Mouse (Mus musculus) lung, embryonic 16.5 days (tissue): ENCODE data around the gene Lin37. TPM values are rescaled to one million over a fixed set of nuclear protein-coding genes. Genes with fewer than 3 reads are reported as not detected.

Source experiments
- ATAC-seq: fragments of 200-750 bp; cut with Nextera tagmentation; 2 replicates; pipeline ENCODE4 v1.8.0; 2017; ENCODE audit warnings: low read depth, mild to moderate bottlenecking, moderate library complexity
- H3K27ac ChIP-seq: fragments of 300-500 bp; sonication (generic); 2 replicates; pipeline ENCODE4 v1.5.1; 2014; ENCODE audit warnings: mild to moderate bottlenecking, control low read depth, low read length
- H3K27me3 ChIP-seq: fragments of 300-500 bp; sonication (generic); 2 replicates; pipeline ENCODE4 v1.6.1; 2014; ENCODE audit warnings: low read depth, low read length, mixed read lengths; ENCODE audit not compliant: control insufficient read depth, insufficient read depth
- H3K36me3 ChIP-seq: fragments of 300-500 bp; sonication (generic); 2 replicates; pipeline ENCODE4 v1.6.1; 2014; ENCODE audit warnings: low read length; ENCODE audit not compliant: control insufficient read depth, insufficient read depth
- H3K4me1 ChIP-seq: fragments of 300-500 bp; sonication (generic); replicated peaks from 2 replicates; pipeline ENCODE4 v1.6.1; 2014; ENCODE audit warnings: low read length, mixed read lengths; ENCODE audit not compliant: control insufficient read depth, insufficient read depth
- H3K4me2 ChIP-seq: fragments of 300-500 bp; sonication (generic); 2 replicates; pipeline ENCODE4 v1.6.1; 2014; ENCODE audit warnings: low read depth, low read length, control low read depth
- H3K4me3 ChIP-seq: fragments of 300-500 bp; sonication (generic); 2 replicates; pipeline ENCODE4 v1.5.1; 2014; ENCODE audit warnings: mild to moderate bottlenecking, low read length, control low read depth
- H3K9ac ChIP-seq: fragments of 300-500 bp; sonication (generic); 2 replicates; pipeline ENCODE4 v1.6.1; 2014; ENCODE audit warnings: low read length, control low read depth
- H3K9me3 ChIP-seq: fragments of 300-500 bp; sonication (generic); 2 replicates; pipeline ENCODE4 v1.6.1; 2016; ENCODE audit warnings: low read length; ENCODE audit not compliant: control insufficient read depth
- WGBS: fragments of 180-500 bp; shearing (Covaris S2); extraction: QIAGEN DNeasy Blood & Tissue Kit; methylation state at CpG from one replicate; pipeline ENCODE4 v1.1.7; 2014; 5-methylcytosine and 5-hydroxymethylcytosine counted together
- polyA plus RNA-seq: library from polyadenylated mRNA; unstranded; fragments of >200 nt; fragmentation: Nextera tagmentation; extraction: Ambion mirVana; gene quantifications from 2 replicates; pipeline ENCODE4 v1.2.1, GENCODE M21; 2015

Lin37 gene
- polyA plus RNA-seq, 1 experiment from 2014 or later: 46.1 TPM

GRCm38 (mm10) chr7:30544327-30544726, 15.3 kb downstream of the Lin37 start:
- ATAC-seq: no peak
- Histone ChIP-seq H3K27ac (no peak overlapping the region), H3K4me2 (no peak overlapping the region), H3K4me1 (no peaks in the 10 kb centered on the region), H3K27me3 (no peaks in the 10 kb centered on the region), H3K9me3 (no peaks in the 10 kb centered on the region), H3K4me3 (no peak overlapping the region), H3K9ac (no peak overlapping the region), H3K36me3 (peaks cover 10% of the 10 kb centered on the region; the same call in 1 of the 2 replicates)
- 85% methylated on average over 2 of the region's 2 CpGs for WGBS

- WGBS: 87% methylated on average over 7 of the region's 7 CpGs
- no peak overlapping the region for H3K4me3 ChIP-seq
- H3K4me1 ChIP-seq: no peaks in the 10 kb centered on the region
- no peaks in the 10 kb centered on the region for H3K9me3 ChIP-seq
- no peak overlapping the region for H3K9ac ChIP-seq
- peaks cover 8% of the 10 kb centered on the region; the same call in 1 of the 2 replicates for H3K36me3 ChIP-seq
- ATAC-seq: no peak
- H3K27ac ChIP-seq: no peak overlapping the region
- no peaks in the 10 kb centered on the region for H3K27me3 ChIP-seq
- no peak overlapping the region for H3K4me2 ChIP-seq
These were observed 19.1 kb downstream of the Lin37 start for GRCm38 (mm10) chr7:30540572-30540971.

GRCm38 (mm10) chr7:30534633-30535577, 24.7 kb downstream of the Lin37 start, which contains the start of gene Arhgap33:
Gene Arhgap33 (minus strand): TSS chr7:30535060.
- H3K4me2 ChIP-seq: peak within 1 kb of the TSS; percentile 95
- H3K4me3 ChIP-seq: peak within 1 kb of the TSS; percentile 85

GRCm38 (mm10) chr7:30533941-30534632, 25.6 kb downstream of the Lin37 start:
- no peaks in the 10 kb centered on the region for H3K9me3 ChIP-seq
- no peak overlapping the region; the same call in 1 of the 2 replicates for H3K27ac ChIP-seq
- H3K4me3 ChIP-seq: peak overlapping the region; percentile 85
- peaks cover 17% of the 10 kb centered on the region for H3K4me1 ChIP-seq
- WGBS: 6% methylated on average over 22 of the region's 26 CpGs
- no peak for ATAC-seq
- peak overlapping the region; percentile 95 for H3K4me2 ChIP-seq
- H3K36me3 ChIP-seq: peaks cover 20% of the 10 kb centered on the region
- no peaks in the 10 kb centered on the region for H3K27me3 ChIP-seq
- peak overlapping the region; percentile 80 for H3K9ac ChIP-seq

More at GRCm38 (mm10) chr7:30534633-30535577, 24.7 kb downstream of the Lin37 start, which contains the start of gene Arhgap33:
- H3K4me1 ChIP-seq: peaks cover 17% of the 10 kb centered on the region
- peaks cover 18% of the 10 kb centered on the region for H3K36me3 ChIP-seq
- no peaks in the 10 kb centered on the region for H3K27me3 ChIP-seq
- peak within 1 kb of the TSS; percentile 80 for H3K9ac ChIP-seq
- H3K9me3 ChIP-seq: no peaks in the 10 kb centered on the region
- 0% methylated on average over 35 of the region's 84 CpGs for WGBS
- peak; percentile 96 for ATAC-seq
- H3K27ac ChIP-seq: peak within 1 kb of the TSS; percentile 69

- WGBS: 21% methylated on average over 8 of the region's 8 CpGs
- H3K4me3 ChIP-seq: no peak overlapping the region
- peaks cover 29% of the 10 kb centered on the region for H3K36me3 ChIP-seq
These were observed 26.7 kb downstream of the Lin37 start for GRCm38 (mm10) chr7:30532931-30533330.

GRCm38 (mm10) chr7:30531291-30531815, 28.3 kb downstream of the Lin37 start:
- H3K27me3 ChIP-seq: no peaks in the 10 kb centered on the region
- H3K4me2 ChIP-seq: no peak overlapping the region
- H3K4me1 ChIP-seq: peaks cover 22% of the 10 kb centered on the region
- no peak overlapping the region for H3K4me3 ChIP-seq
- 75% methylated on average over 9 of the region's 9 CpGs for WGBS
- no peak overlapping the region for H3K9ac ChIP-seq
- ATAC-seq: no peak
- no peaks in the 10 kb centered on the region for H3K9me3 ChIP-seq
- no peak overlapping the region for H3K27ac ChIP-seq
- peaks cover 36% of the 10 kb centered on the region for H3K36me3 ChIP-seq

More at GRCm38 (mm10) chr7:30532931-30533330, 26.7 kb downstream of the Lin37 start:
- 0 out of 2 replicates have a peak overlapping the region, but pooled peaks have one; percentile 5 for H3K4me2 ChIP-seq
- no peaks in the 10 kb centered on the region for H3K9me3 ChIP-seq
- peak overlapping the region; percentile 38; the same call in 1 of the 2 replicates for H3K9ac ChIP-seq
- H3K27me3 ChIP-seq: no peaks in the 10 kb centered on the region
- no peak for ATAC-seq
- no peak overlapping the region for H3K27ac ChIP-seq
- peaks cover 17% of the 10 kb centered on the region for H3K4me1 ChIP-seq

GRCm38 (mm10) chr7:30526981-30527380, 32.7 kb downstream of the Lin37 start:
- H3K36me3 ChIP-seq: peaks cover 34% of the 10 kb centered on the region
- H3K4me1 ChIP-seq: peaks cover 10% of the 10 kb centered on the region
- no peak overlapping the region for H3K27ac ChIP-seq
- peak overlapping the region; percentile 34; the same call in 1 of the 2 replicates for H3K9ac ChIP-seq
- 85% methylated on average over 14 of the region's 14 CpGs for WGBS
- no peaks in the 10 kb centered on the region for H3K9me3 ChIP-seq
- H3K27me3 ChIP-seq: no peaks in the 10 kb centered on the region
- H3K4me3 ChIP-seq: no peak overlapping the region
- H3K4me2 ChIP-seq: no peak overlapping the region
- no peak for ATAC-seq

- Histone ChIP-seq H3K27ac (peak overlapping the region; percentile 59), H3K9ac (peak overlapping the region; percentile 34), H3K4me2 (peak overlapping the region; percentile 32), H3K4me3 (no peak overlapping the region), H3K27me3 (no peaks in the 10 kb centered on the region), H3K9me3 (no peaks in the 10 kb centered on the region), H3K4me1 (peaks cover 10% of the 10 kb centered on the region), H3K36me3 (peaks cover 29% of the 10 kb centered on the region)
- WGBS: 32% methylated on average over 17 of the region's 17 CpGs
- 0 out of 2 replicates have a peak, but pooled peaks have one; percentile 3 for ATAC-seq
These were observed 33.2 kb downstream of the Lin37 start for GRCm38 (mm10) chr7:30526399-30526798.
